Mouse (Mus musculus) kidney, postnatal 4 days (tissue): ENCODE data around the gene Limk1.

Experiments used
- DNase-seq, 2 experiments: peaks; one replicate each; pipeline ENCODE4 v3.0.0; 2021; ENCODE audit warnings: mixed read lengths in 2 of 2

Limk1 gene

DNA sequence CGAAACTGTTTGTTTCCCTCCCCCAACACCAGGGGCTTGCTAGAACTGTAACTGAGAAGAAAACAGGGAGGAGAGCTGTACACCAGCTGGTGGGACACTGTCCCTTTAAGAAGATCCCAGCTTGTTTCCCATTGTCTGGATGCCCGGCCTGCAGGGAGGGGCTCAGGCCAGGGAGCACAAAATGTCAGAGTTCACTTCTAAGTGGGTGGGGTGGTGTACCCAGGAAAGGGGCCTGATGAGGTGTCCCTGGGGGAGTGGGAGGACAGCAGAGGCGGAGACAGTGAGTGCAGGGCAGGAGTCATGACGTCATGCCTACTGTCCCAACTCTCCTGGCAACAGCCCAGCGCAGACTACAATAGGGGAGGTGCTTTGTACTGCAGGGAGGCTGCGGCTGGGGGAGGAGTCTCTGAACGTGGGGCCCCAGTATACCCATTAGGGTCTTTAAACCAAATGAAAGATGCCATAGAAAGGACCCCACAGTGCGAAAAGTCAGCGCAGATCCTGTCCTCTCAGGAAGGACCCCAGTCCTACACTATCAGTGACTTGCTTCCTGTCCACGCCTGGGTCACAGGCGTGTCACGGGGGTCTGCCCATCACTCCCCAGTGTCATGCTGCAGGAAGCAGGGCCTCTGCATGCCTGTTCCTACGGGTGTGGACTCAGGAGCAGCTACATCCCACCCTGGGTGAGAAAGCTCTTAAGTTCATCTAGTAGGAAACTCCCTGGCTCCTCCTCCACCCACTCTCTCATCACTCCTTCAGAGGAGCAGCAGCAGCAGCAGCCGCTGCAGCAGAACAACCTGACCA is 12.2 kb downstream of the Limk1 start:
- DNase-seq, result peak; percentile 84 to 89

DNA sequence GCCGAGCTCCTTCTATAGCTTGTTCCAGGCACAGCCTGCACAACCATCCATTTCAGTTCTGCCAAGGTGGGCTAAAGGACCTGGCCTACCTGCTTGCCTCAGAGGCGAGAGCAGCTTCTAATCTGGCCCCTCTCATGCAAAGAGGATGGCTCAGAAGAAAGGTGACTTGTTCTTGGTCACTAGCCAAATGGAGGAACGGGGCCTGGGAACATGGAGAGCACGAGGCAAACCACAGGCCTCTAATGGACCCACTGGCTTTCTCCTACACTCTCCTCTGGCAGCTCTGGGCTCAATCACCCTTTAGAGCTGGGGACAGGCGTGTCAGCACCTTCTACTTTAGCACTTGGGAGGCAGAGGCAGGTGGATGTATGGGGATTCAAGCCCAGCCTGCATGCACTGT is 13.4 kb downstream of the Limk1 start:
- no peak for DNase-seq

DNA sequence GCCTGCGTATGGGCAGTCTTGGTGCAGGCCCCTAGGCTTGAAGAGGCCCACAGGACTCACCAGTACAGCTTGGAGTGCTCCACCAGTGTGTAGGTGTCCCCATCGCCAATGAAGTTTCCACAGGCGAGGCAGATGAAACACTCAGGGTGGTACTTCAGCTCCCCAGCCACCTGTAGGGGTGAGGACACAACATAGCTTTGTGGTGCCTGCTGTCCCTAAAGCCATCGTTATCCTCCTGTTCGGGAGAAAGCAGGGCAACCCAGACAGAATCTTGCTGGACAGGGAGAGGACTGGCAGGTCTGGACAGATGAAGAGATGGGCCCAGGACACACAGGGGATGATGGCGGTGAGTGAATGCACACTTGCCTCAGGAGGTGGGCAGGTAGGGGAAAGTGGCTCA is 15.8 kb downstream of the Limk1 start:
- no peak for DNase-seq

DNA sequence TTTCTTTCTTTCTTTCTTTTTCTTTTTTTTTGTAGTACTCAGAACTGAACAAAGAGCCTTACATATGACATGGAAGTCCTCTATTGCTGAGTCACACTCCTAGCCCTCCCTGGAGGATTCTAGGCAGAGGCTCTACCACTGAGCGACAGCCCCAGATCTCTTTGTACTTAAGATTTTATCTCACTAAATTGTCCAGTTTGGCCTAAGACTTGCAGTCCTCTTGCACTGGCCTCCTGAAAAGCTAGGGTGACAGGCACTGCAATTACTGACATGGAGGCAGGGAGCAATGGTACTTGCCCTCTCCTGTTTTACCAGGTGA is 16.2 kb downstream of the Limk1 start:
- no peak for DNase-seq

DNA sequence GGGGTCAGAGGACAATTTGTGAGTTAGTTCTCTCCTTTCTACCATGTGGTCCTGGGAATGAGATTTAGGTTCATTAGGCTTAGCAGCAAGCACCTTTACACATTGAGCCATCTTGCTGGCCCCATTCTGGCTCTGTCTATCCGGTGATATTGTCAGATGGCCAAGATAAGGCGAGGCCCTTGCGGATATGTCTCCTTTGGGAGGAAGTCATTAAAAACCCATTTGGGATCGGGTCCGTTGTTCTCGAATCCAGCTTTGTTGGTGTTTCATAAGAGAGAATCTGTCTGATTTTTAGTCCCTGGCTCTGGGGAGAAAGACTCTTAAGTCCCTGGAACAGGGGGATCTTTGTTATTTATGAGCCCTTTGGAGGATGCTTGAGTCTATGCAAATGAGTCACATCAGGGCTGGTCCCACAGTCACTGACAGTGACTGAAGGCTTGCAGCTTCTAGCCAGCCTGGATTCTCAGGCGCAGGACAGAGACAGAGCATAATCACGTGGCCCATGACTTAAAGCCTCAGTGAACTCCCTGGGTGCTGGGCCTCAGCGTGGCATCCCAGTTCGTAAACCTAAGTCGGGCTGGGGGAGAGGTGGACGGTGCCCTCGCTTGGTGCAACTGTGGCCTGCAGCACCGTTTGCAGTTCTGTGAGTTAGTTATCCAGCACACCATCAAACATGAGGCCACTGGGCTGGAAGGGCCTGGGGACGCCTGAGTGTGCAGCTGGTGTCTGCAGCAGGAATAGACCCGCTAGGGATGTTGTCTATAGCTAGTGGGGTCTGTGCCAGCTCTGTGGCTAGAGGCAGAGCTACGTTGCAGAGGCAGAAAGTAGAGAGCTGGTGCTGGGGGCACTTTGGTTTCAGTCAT is 16.8 kb downstream of the Limk1 start:
- no peak for DNase-seq

DNA sequence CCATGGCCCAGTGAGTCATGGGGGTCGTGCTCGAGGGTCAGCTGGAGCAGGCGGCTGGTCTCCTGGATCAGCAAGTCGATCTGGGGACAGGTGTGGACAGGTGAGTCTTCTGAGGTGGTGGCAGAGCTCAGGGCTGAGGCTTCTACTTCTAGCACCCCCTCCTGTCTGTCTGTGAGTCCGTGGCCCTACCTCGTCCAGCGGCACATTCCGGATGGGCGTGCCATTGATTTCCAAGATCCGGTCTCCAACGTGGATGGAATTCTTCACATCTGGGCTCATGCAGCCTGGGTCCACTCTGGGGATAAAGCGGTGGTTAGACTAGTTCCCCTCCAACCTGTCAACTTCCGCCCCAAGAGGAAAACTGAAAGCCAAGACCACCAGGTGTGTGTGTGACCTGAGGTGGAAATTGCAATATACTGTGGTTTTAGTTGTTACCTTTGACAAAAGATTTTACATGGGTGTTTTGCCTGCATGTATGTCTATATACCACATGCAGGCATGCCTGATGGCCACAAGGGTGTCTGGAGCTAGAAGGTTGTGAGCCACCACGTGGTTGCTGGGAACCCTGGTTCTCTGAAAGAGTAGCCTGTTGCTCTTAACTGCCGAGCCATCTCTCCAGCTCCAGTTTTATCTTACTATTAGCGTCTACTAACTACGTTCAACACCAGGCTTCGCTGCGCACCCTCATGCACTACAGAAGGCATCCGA is 19.2 kb downstream of the Limk1 start:
- no peak for DNase-seq

DNA sequence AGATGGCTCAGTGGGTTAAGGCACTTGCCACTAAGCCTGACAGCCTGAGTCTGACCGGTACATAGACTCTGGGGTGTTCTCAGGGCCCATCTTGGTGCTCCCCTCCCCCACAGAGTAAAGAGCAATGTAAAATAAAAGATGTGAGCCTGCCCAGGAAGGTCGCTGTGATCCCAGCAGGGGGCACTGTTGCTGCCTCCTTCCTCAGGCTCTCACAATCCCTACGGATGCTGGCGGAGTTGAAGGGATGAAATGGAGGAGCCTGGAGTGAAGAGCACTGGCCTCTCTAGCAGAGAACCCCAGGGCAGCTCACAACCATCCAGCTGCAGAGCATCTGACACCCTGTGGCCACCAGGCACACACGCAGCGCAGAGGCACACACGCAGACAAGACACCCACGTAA is 19.9 kb downstream of the Limk1 start:
- DNase-seq, result peak; percentile 61 to 66

DNA sequence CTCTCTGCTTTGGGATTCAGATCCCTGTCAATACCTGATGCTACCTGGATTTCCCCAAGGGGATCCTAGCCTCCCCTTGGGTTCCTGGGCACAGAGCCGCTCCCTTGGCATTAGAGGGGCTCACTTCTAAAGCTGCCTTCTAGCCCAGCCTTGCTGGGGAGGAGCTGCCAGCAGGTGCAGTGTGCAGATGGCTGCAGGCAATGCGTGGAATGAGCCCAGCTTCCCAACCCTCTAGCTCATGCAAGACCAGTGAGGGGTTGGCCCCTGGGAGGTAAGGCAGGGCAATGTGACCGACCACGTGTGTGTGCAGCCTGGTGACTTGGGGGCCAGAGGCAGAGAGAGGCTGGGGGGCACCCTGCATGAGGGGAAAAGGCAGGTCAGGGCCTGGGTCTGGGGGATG is 31.7 kb downstream of the Limk1 start:
- no peak for DNase-seq

DNA sequence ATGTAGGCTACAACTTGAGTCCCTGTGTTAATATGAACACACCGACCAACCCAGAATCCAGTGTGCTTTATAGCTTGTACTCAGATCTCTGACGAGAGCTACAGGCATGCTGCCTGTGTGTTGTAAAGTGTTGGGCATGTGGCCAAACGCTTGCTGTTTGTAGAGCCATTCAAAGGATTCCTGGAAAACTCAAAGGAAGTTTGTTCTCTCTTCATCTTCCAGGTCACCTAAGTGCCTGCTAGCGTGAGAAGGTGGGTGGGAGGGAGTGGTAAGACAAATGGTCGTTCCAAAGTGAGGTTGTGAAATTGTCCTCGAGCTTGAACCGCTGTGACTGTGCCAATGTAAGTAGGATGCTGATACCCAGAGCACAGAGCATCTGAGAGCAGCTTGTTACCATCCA is 36.4 kb downstream of the Limk1 start:
- peak; percentile 51 to 63 for DNase-seq

DNA sequence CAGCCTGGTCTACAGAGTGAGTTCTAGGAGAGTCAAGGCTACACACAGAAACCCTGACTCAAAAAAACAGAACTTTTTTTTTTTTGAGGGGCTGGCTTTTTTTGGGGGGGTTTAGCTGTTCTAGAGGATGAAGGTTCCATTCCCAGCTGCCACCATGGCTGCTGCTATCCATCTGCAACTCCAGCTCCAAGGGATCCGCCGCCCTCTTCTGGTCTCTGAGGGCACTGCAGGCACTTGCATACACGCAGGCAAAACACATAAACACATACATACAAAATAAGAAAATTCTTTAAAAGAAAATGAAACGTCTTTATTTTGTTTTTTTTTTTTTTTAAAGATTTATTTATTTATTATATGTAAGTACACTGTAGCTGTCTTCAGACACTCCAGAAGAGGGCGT is 37.5 kb downstream of the Limk1 start:
- DNase-seq, result peak; percentile 79 to 82

DNA sequence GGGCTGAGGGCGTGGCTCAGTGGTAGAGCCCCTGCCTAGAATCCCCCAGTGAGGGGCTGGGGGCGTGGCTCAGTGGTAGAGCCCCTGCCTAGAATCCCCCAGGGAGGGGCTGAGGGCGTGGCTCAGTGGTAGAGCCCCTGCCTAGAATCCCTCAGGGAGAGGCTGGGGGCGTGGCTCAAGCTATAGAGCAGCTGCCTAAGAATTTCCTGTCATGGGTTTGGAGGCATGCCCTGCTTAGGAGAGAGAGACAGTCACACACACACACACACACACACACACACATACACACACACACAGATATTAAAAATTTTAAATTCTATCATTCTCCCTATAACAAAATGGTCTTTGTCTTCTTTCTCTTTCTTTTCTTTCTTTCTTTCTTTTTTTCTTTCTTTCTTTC is 39.4 kb downstream of the Limk1 start:
- DNase-seq, result peak; percentile 55 to 64

DNA sequence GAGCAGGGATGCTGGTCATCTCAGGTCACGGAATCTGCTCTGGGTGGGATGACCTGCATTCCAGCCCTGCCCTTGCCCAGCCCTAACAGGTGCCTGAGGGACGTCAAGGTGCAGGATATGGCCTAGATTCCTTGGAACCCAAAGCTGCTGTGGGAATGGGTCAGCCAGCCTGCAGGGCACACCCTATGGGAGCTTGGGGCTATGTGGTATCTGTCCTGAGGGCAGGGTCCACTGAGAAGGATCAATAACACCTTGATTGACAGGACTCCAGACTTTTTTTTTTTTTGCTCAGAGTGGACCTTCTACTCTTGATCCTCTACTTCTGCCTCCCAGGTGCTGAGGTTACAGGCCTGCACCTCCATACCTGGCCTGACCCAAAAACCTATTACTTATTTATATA is 41.0 kb downstream of the Limk1 start:
- no peak for DNase-seq

DNA sequence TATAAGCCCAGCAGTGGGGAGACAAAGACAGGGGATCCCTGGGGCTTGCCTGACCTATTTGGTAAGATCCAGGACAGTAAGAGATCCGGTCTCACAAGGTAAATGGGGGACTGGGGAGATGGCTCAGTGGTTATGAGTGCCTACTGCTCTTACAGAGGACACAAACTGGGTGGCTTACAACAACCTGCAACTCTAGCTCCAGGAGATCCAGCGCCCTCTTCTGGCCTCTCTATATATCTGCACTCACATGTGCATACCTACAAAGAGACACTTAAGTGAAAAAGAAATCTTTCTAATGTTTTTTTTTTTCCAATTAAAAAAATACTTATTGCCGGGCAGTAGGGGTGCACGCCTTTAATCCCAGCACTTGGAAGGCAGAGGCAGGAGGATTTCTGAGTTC is 41.9 kb downstream of the Limk1 start:
- DNase-seq, result no peak

DNA sequence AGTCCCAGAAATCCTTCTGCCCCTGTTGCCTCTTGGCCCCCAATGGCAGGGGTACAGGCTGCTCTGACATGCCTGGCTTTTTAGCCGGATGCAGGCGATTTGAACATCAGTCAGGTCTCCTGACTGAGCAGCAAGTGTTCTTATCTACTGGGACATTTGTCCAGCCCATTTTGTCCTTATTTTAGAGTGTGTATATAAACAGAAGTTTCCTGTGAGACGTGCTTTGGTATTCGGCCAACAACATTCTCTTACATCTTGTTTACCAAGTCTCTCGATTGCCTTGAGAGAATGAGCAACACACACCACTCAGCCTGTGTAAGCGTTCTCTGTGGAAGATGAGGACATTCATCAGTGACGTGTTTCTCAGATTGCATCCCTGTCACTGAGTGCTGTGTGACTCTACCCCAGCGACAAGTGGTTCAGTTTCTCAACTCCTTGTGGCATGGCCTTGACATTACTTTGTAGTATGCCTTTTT is 43.7 kb downstream of the Limk1 start:
- DNase-seq, result no peak

DNA sequence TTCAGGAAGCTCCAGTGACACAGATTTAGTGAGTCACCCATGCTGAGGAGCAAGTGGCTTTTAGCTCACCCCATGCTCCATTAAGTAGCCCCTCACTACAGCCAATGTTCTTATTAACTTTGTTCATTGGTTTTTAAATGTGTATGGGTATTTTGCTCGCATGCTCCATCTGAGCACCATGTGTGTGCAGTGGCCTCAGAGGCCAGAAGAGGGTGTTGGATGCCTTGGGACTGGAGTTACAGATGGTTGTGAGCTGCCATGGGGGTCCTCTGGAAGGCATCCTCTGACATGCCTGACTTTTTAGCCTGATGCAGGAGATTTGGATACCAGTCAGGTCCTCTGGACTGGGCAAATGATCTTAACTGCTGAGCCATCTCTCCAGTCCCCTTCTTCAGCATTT is 44.3 kb downstream of the Limk1 start:
- no peak for DNase-seq

DNA sequence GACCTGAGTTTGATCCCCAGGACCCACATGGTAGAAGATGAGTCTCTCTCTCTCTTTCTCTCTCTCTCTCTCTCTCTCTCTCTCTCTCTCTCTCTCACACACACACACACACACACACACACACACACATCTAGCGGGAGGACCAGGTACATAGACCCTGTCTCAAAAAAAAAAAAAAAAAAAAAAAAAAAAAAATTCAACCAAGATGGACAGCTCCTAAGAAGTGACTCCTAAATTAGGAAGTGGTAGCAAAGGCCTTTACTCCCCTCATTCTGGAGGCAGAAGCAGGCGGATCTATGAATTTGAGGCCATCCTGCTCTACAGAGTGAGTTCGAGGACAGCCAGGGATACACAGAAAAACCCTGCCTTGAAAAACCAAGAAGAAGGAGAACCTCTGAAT is 48.0 kb downstream of the Limk1 start:
- no peak for DNase-seq

DNA sequence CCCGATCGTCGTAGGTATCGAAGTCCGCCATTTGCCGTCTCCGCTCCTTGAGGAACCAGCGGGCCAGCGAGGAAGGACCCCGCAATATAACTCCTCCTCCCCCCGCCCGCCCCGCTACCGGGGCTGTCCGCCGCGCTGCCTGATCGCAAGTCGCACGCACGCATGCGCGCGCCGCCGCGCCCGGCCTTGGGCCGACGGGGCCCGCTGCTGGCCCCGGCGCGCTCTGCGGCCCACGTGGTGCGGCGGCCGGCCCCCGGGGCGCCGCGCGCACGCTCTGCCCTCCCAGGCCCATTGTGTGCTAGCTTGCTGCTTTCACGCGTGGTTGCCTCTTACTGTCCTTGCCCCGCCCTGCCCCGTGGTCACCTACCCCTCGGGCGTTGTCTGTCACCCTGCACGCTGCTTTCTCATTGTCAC is 49.1 kb downstream of the Limk1 start, which contains the start of gene Eif4h:
TSS of gene Eif4h (minus strand) at position 222 of the 414 bp plus-strand sequence.
- DNase-seq, result peak; percentile 98 to 99

DNA sequence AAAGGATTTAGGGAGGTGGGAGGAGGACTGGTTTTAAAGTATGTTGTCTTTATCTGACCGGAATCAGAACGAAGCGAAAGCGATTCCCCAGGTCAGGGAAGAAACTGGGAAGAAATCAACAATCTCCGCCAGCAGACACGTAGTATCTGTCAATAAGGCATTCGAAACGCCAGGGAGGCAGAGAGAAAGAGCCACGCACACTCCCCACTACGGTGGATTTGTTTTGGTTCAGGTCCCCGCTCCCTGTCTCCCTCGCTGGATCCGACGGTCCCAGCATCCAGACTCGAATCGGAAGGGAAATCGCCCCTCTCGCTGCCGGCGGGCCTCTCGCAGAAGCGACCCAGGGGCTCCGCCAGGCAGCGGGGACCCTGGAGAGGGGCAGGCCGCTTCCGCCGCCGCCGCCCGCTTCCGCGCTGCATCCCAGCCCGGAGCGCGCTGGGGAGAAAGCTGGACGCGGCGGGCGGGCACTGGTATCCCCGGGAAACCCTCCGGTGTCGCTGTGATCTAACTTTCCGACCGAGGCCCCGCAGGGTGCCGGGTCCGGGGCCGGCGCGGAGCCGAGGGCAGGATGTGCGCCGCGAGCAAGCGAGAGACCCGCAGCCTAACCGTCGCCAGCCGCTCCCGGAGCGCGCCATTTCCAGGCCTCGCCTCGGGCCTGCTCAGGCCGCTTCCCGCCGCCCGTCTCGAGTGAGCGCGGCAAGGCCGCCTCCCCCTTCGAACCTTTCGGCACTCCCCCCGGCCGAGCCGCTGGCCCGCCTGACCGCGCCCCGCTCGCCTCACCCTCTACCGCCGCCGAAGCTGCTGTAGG is 49.7 kb downstream of the Limk1 start:
- DNase-seq, result no peak

DNA sequence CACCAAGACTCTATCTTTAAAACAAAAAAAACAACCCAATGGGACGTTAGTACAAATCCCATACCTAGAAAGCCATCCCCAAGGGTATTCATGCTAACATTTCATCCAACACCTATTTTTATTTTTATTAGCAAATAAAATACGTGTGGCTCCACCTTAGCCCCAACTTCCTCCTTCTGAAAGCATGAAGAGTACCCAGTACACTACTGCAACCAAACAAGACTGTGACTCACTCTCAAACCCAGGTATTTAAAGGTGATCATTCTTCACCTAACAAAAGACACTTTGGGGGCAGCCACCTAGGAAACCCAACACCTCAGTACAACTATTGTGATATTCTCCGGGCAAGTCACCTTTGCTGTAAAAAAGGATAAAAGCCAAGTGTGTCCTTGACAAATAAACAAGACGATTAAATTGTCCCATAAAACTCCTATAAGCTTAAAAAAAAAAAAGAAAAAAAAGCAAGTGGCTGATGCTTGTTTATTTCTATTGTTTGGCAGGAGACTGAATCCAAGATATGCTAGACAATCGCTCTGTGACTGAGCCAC is 50.5 kb downstream of the Limk1 start:
- no peak for DNase-seq

DNA sequence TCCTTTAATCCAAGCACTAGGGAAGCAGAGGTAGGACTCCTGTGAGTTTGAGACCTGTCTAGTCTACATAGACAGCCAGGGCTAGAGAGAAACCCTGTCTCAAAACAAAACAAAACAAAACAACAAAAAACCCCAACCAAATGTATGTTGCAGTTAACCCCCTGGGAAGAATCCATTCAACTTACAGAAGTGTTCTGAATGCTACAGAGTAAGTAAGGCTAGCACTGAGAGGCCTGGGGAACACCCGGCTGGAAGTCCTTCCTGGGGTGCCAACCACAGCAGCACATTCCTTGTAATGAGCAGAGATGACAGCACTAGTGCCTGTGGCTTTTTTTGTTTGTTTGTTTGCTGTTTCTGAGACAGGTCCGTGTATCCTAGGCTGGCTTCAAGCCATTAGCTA is 55.6 kb downstream of the Limk1 start:
- DNase-seq, result no peak

DNA sequence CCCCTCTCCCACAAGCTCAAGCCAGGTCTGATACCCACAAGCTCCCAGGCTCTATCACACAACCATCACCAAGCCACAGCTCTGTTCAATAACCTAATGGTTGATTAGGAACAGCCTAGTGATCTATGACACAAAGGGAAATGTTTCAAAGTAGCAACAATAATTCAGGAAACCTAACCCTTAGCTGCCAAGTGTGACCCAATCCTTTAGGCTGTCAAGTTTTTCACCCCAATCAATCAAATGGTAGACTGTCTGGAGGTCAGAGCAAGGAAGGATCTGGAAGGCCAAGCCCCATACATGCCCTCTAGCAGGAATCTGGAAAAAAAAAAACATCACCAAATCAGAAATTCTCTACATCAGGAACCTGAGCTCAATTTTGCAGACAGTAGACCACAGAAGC is 57.6 kb downstream of the Limk1 start:
- no peak for DNase-seq

DNA sequence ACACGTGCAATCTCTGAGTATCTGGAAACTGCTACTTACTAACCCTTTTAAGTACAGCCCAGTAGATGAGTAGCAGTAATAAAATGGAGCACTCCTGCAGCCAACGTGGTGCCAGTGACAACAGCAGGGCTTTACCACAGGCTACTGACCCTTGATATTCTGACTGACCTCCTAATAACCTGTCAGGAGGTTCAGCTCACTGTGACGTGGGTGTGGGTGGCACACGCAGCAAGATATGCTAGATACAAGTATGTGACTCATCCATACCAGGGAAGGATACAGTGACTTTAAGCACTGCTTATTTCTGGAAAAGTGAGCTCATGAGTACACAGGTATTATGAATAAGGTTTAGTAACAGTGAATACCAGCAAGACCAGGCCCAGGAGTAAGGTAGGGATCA is 58.9 kb downstream of the Limk1 start:
- no peak for DNase-seq
